Mouse (Mus musculus) liver, embryonic 14 days (tissue): ENCODE data around the gene Tacc2. TPM values are rescaled to one million over a fixed set of nuclear protein-coding genes. Genes with fewer than 3 reads are reported as not detected.

Source experiments
- polyA plus RNA-seq: library from polyadenylated mRNA; depleted of rRNA; stranded (reverse); fragments of >200 nt; gene quantifications from 2 replicates; pipeline ENCODE4 v1.2.3, GENCODE M21; 2012; rRNA removed

Tacc2 gene
- polyA plus RNA-seq, result 2.2 and 2.3 TPM in 2 replicates

GRCm38 (mm10) chr7:130577388-130578003, at the start of gene Tacc2:
Gene Tacc2, plus strand, starts transcription at chr7:130577438.

GRCm38 (mm10) chr7:130572821-130573220, 4.4 kb upstream of the Tacc2 start, which contains the start of gene Nsmce4a:
Gene Nsmce4a, minus strand, starts transcription at chr7:130573118.

GRCm38 (mm10) chr7:130773914-130774630, 196.8 kb downstream of the Tacc2 start, which contains the start of gene Btbd16:
Gene Btbd16, plus strand, starts transcription at chr7:130774069.

Other genes starting within 250 kb of the Tacc2 start
- 4.8 and 6.0 TPM in 2 replicates for gene Ate1, start 57.1 kb upstream of the Tacc2 start, polyA plus RNA-seq
- gene Nsmce4a, start 4.3 kb upstream of the Tacc2 start, polyA plus RNA-seq, result 58.4 and 62.8 TPM in 2 replicates
- gene Btbd16, start 196.6 kb downstream of the Tacc2 start, polyA plus RNA-seq, result not detected in 2 replicates